Mouse (Mus musculus) neural tube, embryonic 15.5 days (tissue): ENCODE measurements around the gene Elob. TPM values are rescaled to one million over a fixed set of nuclear protein-coding genes. Genes with fewer than 3 reads are reported as not detected.

Source experiments
- ATAC-seq: fragments of 200-750 bp; cut with Nextera tagmentation; 2 replicates; pipeline ENCODE4 v1.8.0; 2017; ENCODE audit warnings: mild to moderate bottlenecking, moderate TSS enrichment, moderate library complexity; ENCODE audit not compliant: low FRiP score
- H3K27ac ChIP-seq: fragments of 300-500 bp; sonication (generic); replicated peaks from 2 replicates; pipeline ENCODE4 v1.5.1; 2015; ENCODE audit warnings: mild to moderate bottlenecking, inconsistent platforms
- H3K27me3 ChIP-seq: fragments of 300-500 bp; sonication (generic); replicated peaks from 2 replicates; pipeline ENCODE4 v1.6.1; 2015; ENCODE audit warnings: inconsistent platforms
- H3K36me3 ChIP-seq: fragments of 300-500 bp; sonication (generic); 2 replicates; pipeline ENCODE4 v1.6.1; 2015; ENCODE audit warnings: inconsistent platforms
- H3K4me1 ChIP-seq: fragments of 300-500 bp; sonication (generic); 2 replicates; pipeline ENCODE4 v1.6.1; 2015; ENCODE audit warnings: inconsistent platforms
- H3K4me2 ChIP-seq: fragments of 300-500 bp; sonication (generic); 2 replicates; pipeline ENCODE4 v1.6.1; 2015; ENCODE audit warnings: inconsistent platforms, mild to moderate bottlenecking, moderate library complexity
- H3K4me3 ChIP-seq: fragments of 300-500 bp; sonication (generic); replicated peaks from 2 replicates; pipeline ENCODE4 v1.5.1; 2015; ENCODE audit warnings: mild to moderate bottlenecking, inconsistent platforms
- H3K9ac ChIP-seq: fragments of 300-500 bp; sonication (generic); replicated peaks from 2 replicates; pipeline ENCODE4 v1.6.1; 2015; ENCODE audit warnings: mild to moderate bottlenecking, inconsistent platforms
- H3K9me3 ChIP-seq: fragments of 300-500 bp; sonication (generic); replicated peaks from 2 replicates; pipeline ENCODE4 v1.6.1; 2016; ENCODE audit warnings: inconsistent platforms
- WGBS: fragments of 180-500 bp; shearing (Covaris S2); methylation state at CpG from one replicate; pipeline ENCODE4 v1.1.7; 2015; ENCODE audit warnings: mixed read lengths; 5-methylcytosine and 5-hydroxymethylcytosine counted together
- polyA plus RNA-seq: library from polyadenylated mRNA; unstranded; fragments of >200 nt; fragmentation: Nextera tagmentation; extraction: Ambion mirVana; gene quantifications from 2 replicates; pipeline ENCODE4 v1.2.1, GENCODE M21; 2015

Gene Elob
- polyA plus RNA-seq, 1 experiment from 2014 or later: 1,344 TPM

- no peaks in the 10 kb centered on the region for H3K4me1 ChIP-seq
- no peak for ATAC-seq
- H3K9ac ChIP-seq: no peak overlapping the region
Observed at GRCm38 (mm10) chr17:23850853-23851749, 22.2 kb upstream of the Elob start.

GRCm38 (mm10) chr17:23850028-23850427 lies 21.1 kb upstream of the Elob start:
- H3K4me2 ChIP-seq: no peak overlapping the region
- no peak overlapping the region for H3K9ac ChIP-seq
- no peak overlapping the region for H3K27ac ChIP-seq
- WGBS: 67% methylated on average over 2 of the region's 2 CpGs
- H3K9me3 ChIP-seq: no peaks in the 10 kb centered on the region
- no peaks in the 10 kb centered on the region for H3K36me3 ChIP-seq
- no peak for ATAC-seq
- H3K27me3 ChIP-seq: peaks cover 10% of the 10 kb centered on the region; the same call in 1 of the 2 replicates
- H3K4me3 ChIP-seq: no peak overlapping the region
- no peaks in the 10 kb centered on the region for H3K4me1 ChIP-seq

More at GRCm38 (mm10) chr17:23850853-23851749, 22.2 kb upstream of the Elob start:
- Histone ChIP-seq H3K4me2 (no peak overlapping the region), H3K4me3 (no peak overlapping the region), H3K27ac (no peak overlapping the region), H3K9me3 (no peaks in the 10 kb centered on the region), H3K36me3 (no peaks in the 10 kb centered on the region), H3K27me3 (peaks cover 10% of the 10 kb centered on the region; the same call in 1 of the 2 replicates)
- 56% methylated on average over 18 of the region's 19 CpGs for WGBS

- Histone ChIP-seq H3K4me3 (no peak within 1 kb of the TSS), H3K9me3 (no peaks in the 10 kb centered on the region), H3K9ac (no peak within 1 kb of the TSS), H3K27me3 (0 out of 2 replicates have a peak, but pooled peaks cover 10% of the 10 kb centered on the region), H3K27ac (no peak within 1 kb of the TSS), H3K4me1 (peaks cover 3% of the 10 kb centered on the region; the same call in 1 of the 2 replicates), H3K4me2 (peak within 1 kb of the TSS; percentile 34), H3K36me3 (no peaks in the 10 kb centered on the region)
- ATAC-seq: no peak
- 19% methylated on average over 19 of the region's 19 CpGs for WGBS
Observed at GRCm38 (mm10) chr17:23843812-23844273, 14.9 kb upstream of the Elob start, which contains the start of the genes Prss32 and Prss41. Gene Prss32 (plus strand): TSS chr17:23843855. Gene Prss41 (minus strand): TSS chr17:23844172.

GRCm38 (mm10) chr17:23843141-23843811 lies 14.3 kb upstream of the Elob start:
- no peaks in the 10 kb centered on the region for H3K36me3 ChIP-seq
- H3K4me1 ChIP-seq: peaks cover 3% of the 10 kb centered on the region; the same call in 1 of the 2 replicates
- H3K9me3 ChIP-seq: no peaks in the 10 kb centered on the region
- no peak overlapping the region for H3K27ac ChIP-seq
- H3K27me3 ChIP-seq: 0 out of 2 replicates have a peak, but pooled peaks cover 8% of the 10 kb centered on the region
- H3K9ac ChIP-seq: no peak overlapping the region
- no peak for ATAC-seq
- H3K4me3 ChIP-seq: no peak overlapping the region
- peak overlapping the region; percentile 34 for H3K4me2 ChIP-seq
- 43% methylated on average over 23 of the region's 23 CpGs for WGBS

GRCm38 (mm10) chr17:23841145-23841544 lies 12.2 kb upstream of the Elob start:
- Histone ChIP-seq H3K4me1 (peaks cover 3% of the 10 kb centered on the region; the same call in 1 of the 2 replicates), H3K4me3 (no peak overlapping the region), H3K9ac (no peak overlapping the region), H3K36me3 (no peaks in the 10 kb centered on the region), H3K9me3 (no peaks in the 10 kb centered on the region), H3K27ac (no peak overlapping the region), H3K27me3 (peaks cover 6% of the 10 kb centered on the region; the same call in 1 of the 2 replicates), H3K4me2 (no peak overlapping the region)
- ATAC-seq: no peak
- WGBS: 29% methylated on average over 4 of the region's 4 CpGs

GRCm38 (mm10) chr17:23836006-23836575 lies 7.2 kb upstream of the Elob start, which contains the start of gene Prss33:
Gene Prss33 (minus strand): TSS chr17:23836056.
- ATAC-seq: no peak
- Histone ChIP-seq H3K27ac (no peak within 1 kb of the TSS), H3K9me3 (no peaks in the 10 kb centered on the region), H3K4me3 (no peak within 1 kb of the TSS), H3K36me3 (no peaks in the 10 kb centered on the region), H3K4me2 (no peak within 1 kb of the TSS), H3K9ac (no peak within 1 kb of the TSS), H3K27me3 (peaks cover 35% of the 10 kb centered on the region), H3K4me1 (no peaks in the 10 kb centered on the region)
- 77% methylated on average over 8 of the region's 8 CpGs for WGBS

GRCm38 (mm10) chr17:23831201-23831600 lies 2.3 kb upstream of the Elob start:
- WGBS: 91% methylated on average over 1 of the region's 1 CpGs
- H3K4me3 ChIP-seq: no peak overlapping the region
- H3K9ac ChIP-seq: no peak overlapping the region
- H3K27me3 ChIP-seq: peaks cover 31% of the 10 kb centered on the region
- no peak overlapping the region for H3K27ac ChIP-seq
- no peak for ATAC-seq
- H3K36me3 ChIP-seq: peaks cover 12% of the 10 kb centered on the region
- no peaks in the 10 kb centered on the region for H3K9me3 ChIP-seq
- no peak overlapping the region for H3K4me2 ChIP-seq
- H3K4me1 ChIP-seq: peaks cover 27% of the 10 kb centered on the region

- Histone ChIP-seq H3K9me3 (no peaks in the 10 kb centered on the region), H3K4me1 (peaks cover 30% of the 10 kb centered on the region), H3K27ac (peak overlapping the region; percentile 96), H3K27me3 (peaks cover 12% of the 10 kb centered on the region), H3K9ac (peak overlapping the region; percentile 78), H3K4me2 (peak overlapping the region; percentile 82), H3K4me3 (peak overlapping the region; percentile 74), H3K36me3 (peaks cover 39% of the 10 kb centered on the region)
- ATAC-seq: peak; percentile 79
- WGBS: under 1% methylated on average over 47 of the region's 47 CpGs
Observed at GRCm38 (mm10) chr17:23828271-23829001, 500 bp downstream of the Elob start.

GRCm38 (mm10) chr17:23825591-23825990 lies 3.3 kb downstream of the Elob start:
- Histone ChIP-seq H3K4me3 (no peak overlapping the region), H3K27me3 (no peaks in the 10 kb centered on the region), H3K4me1 (peaks cover 30% of the 10 kb centered on the region), H3K9me3 (no peaks in the 10 kb centered on the region), H3K9ac (no peak overlapping the region), H3K36me3 (peaks cover 67% of the 10 kb centered on the region), H3K27ac (0 out of 2 replicates have a peak overlapping the region, but pooled peaks have one; percentile 5), H3K4me2 (no peak overlapping the region)
- no peak for ATAC-seq
- WGBS: 88% methylated on average over 4 of the region's 4 CpGs

GRCm38 (mm10) chr17:23823614-23824013 lies 5.3 kb downstream of the Elob start:
- peaks cover 7% of the 10 kb centered on the region; the same call in 1 of the 2 replicates for H3K9me3 ChIP-seq
- H3K4me2 ChIP-seq: no peak overlapping the region
- 89% methylated on average over 12 of the region's 12 CpGs for WGBS
- H3K27me3 ChIP-seq: no peaks in the 10 kb centered on the region
- H3K27ac ChIP-seq: no peak overlapping the region
- H3K36me3 ChIP-seq: peaks cover 86% of the 10 kb centered on the region
- ATAC-seq: no peak
- no peak overlapping the region for H3K4me3 ChIP-seq
- H3K9ac ChIP-seq: no peak overlapping the region
- peaks cover 25% of the 10 kb centered on the region for H3K4me1 ChIP-seq
